ENCODE assay signal across 13 mouse cellular contexts in genomic region chr6:148500251-148501179, GRCm38 (mm10). TPM values are rescaled to one million over a fixed set of nuclear protein-coding genes. Genes with fewer than 3 reads are reported as not detected.
DNase-seq lines count a peak whose midpoint lies in the region; ATAC-seq and TF ChIP-seq lines count a peak whose summit lies in the region.
"Had no signal": no experiment of that assay in that cellular context is flagged by ENCODE, and none has a peak within 500 bp of the region (broad histone marks: within the 10 kb centered on the region; RNA-seq: fewer than 3 reads in every experiment).

No protein-coding gene starts in this region.

- ATAC-seq in frontal cortex, adult (ENCODE audit: low TSS enrichment), result peak; percentile 47; the same call in 1 of the 2 replicates
- peak; percentile 73; the same call in 1 of the 2 replicates for ATAC-seq in stomach, postnatal 0 days (ENCODE audit: low FRiP score, low TSS enrichment)
- ATAC-seq in forebrain, embryonic 12.5 days (ENCODE audit: low FRiP score), result no peak

- TF ChIP-seq EP300 in stomach, postnatal 0 days (optimal IDR thresholded peaks at IDR 0.05), result no peak

- no peak overlapping the region for H3K27ac ChIP-seq in stomach, postnatal 0 days (replicated peaks)
- no peak overlapping the region for H3K27ac ChIP-seq in forebrain, embryonic 12.5 days
- H3K27ac ChIP-seq: forebrain, embryonic 10.5 days; limb, embryonic 12.5 days had no signal

- no peak for DNase-seq in frontal cortex, postnatal 36 days (ENCODE audit: low spot score in 2 of 2)
- DNase-seq in layer of hippocampus, adult 9-10 months (ENCODE audit: low spot score), result peak; percentile 10
- no peak for DNase-seq in layer of hippocampus, postnatal 36 days
- peak; percentile 37 for DNase-seq in layer of hippocampus, adult 9-11 months
- no peak for DNase-seq in stomach, postnatal 0 days (ENCODE audit: low spot score)
- no peak for DNase-seq in thymus, postnatal 14 days
- DNase-seq: kidney, postnatal 4 days; lung, postnatal 4 days had no signal

- H3K4me2 ChIP-seq in stomach, postnatal 0 days (replicated peaks; ENCODE audit: low read depth), result no peak overlapping the region
- no peak overlapping the region for H3K4me2 ChIP-seq in forebrain, embryonic 12.5 days
- H3K4me2 ChIP-seq: limb, embryonic 12.5 days had no signal

- H3K9ac ChIP-seq in stomach, postnatal 0 days (ENCODE audit: low read length), result no peak overlapping the region
- H3K9ac ChIP-seq in forebrain, embryonic 12.5 days, result no peak overlapping the region
- H3K9ac ChIP-seq: limb, embryonic 12.5 days had no signal

- no peaks in the 10 kb centered on the region for H3K36me3 ChIP-seq in stomach, postnatal 0 days (ENCODE audit: control insufficient read depth, insufficient read depth, low read length)
- no peaks in the 10 kb centered on the region for H3K36me3 ChIP-seq in forebrain, embryonic 12.5 days (replicated peaks)
- H3K36me3 ChIP-seq: forebrain, embryonic 10.5 days; G1E; limb, embryonic 12.5 days had no signal

- H3K4me3 ChIP-seq in stomach, postnatal 0 days (ENCODE audit: low read depth, low read length), result no peak overlapping the region
- H3K4me3 ChIP-seq in forebrain, embryonic 12.5 days (replicated peaks), result no peak overlapping the region
- H3K4me3 ChIP-seq: forebrain, embryonic 10.5 days; limb, embryonic 12.5 days had no signal

- WGBS in stomach, postnatal 0 days, result 32% methylated on average over 9 of the region's 9 CpGs
- WGBS in forebrain, embryonic 12.5 days, result 82% methylated on average over 9 of the region's 9 CpGs

- H3K9me3 ChIP-seq in stomach, postnatal 0 days (ENCODE audit: control insufficient read depth, low read length), result no peaks in the 10 kb centered on the region
- no peaks in the 10 kb centered on the region for H3K9me3 ChIP-seq in forebrain, embryonic 12.5 days
- H3K9me3 ChIP-seq: forebrain, embryonic 10.5 days; G1E; limb, embryonic 12.5 days had no signal

- no peak for TF ChIP-seq CTCF in stomach, postnatal 0 days (IDR thresholded peaks at IDR 0.05; ENCODE audit: low read depth)

- H3K4me1 ChIP-seq in stomach, postnatal 0 days (replicated peaks; ENCODE audit: control insufficient read depth, insufficient read depth), result no peaks in the 10 kb centered on the region
- H3K4me1 ChIP-seq in forebrain, embryonic 12.5 days, result peaks cover 5% of the 10 kb centered on the region; the same call in 1 of the 2 replicates
- H3K4me1 ChIP-seq: limb, embryonic 12.5 days had no signal

- H3K27me3 ChIP-seq in stomach, postnatal 0 days (ENCODE audit: control insufficient read depth, insufficient read depth, low read length), result no peaks in the 10 kb centered on the region
- no peaks in the 10 kb centered on the region for H3K27me3 ChIP-seq in forebrain, embryonic 12.5 days
- H3K27me3 ChIP-seq: limb, embryonic 12.5 days had no signal

RNA-seq across cellular contexts. Expression of gene Tmtc1, which starts 56.3 kb away (rescaled TPM):
- 10 to 100 TPM; 36.9 to 43.8 TPM for total RNA-seq in layer of hippocampus, postnatal 36 days (2021)
- polyA plus RNA-seq in stomach, postnatal 0 days (2015; fragmentation: Nextera tagmentation; extraction: Ambion mirVana), result 0.93 and 0.97 TPM in 2 replicates
- 1.00 and 1.7 TPM in 2 replicates for polyA plus RNA-seq in forebrain, embryonic 12.5 days (2016; fragmentation: Nextera tagmentation; extraction: Ambion mirVana)
- polyA plus RNA-seq: G1E had no signal

Comparison
In these comparisons a context has a peak if more than half of its experiments do, and no peak if none do; other contexts are left out.
1. DNase-seq: peak in layer of hippocampus, adult 9-10 months (single experiment) and layer of hippocampus, adult 9-11 months (single experiment); none in frontal cortex, postnatal 36 days (0 of 2), layer of hippocampus, postnatal 36 days (0 of 2), stomach, postnatal 0 days (single experiment) and thymus, postnatal 14 days (single experiment).